Mouse (Mus musculus) hindbrain, embryonic 14.5 days (tissue): Measurements from ENCODE around the gene Btbd8. TPM values are rescaled to one million over a fixed set of nuclear protein-coding genes. Genes with fewer than 3 reads are reported as not detected.

Experiments
- ATAC-seq: fragments of 200-750 bp; cut with Nextera tagmentation; 2 replicates; pipeline ENCODE4 v1.8.0; 2017; ENCODE audit warnings: moderate number of reproducible peaks, mild to moderate bottlenecking, moderate TSS enrichment, moderate library complexity; ENCODE audit not compliant: low FRiP score
- DNase-seq: peaks from one replicate; pipeline ENCODE4 v3.0.0-alpha.2; 2015; ENCODE audit warnings: low spot score
- H3K27ac ChIP-seq: fragments of 300-500 bp; sonication (generic); 2 replicates; pipeline ENCODE4 v1.5.1; 2014; ENCODE audit warnings: mild to moderate bottlenecking, moderate library complexity
- H3K27me3 ChIP-seq: fragments of 300-500 bp; sonication (generic); 2 replicates; pipeline ENCODE4 v1.6.1; 2014; ENCODE audit warnings: mild to moderate bottlenecking, low read length, mixed read lengths; ENCODE audit not compliant: control insufficient read depth, insufficient read depth
- H3K36me3 ChIP-seq: fragments of 300-500 bp; sonication (generic); replicated peaks from 2 replicates; pipeline ENCODE4 v1.6.1; 2014; ENCODE audit not compliant: control insufficient read depth, insufficient read depth
- H3K4me1 ChIP-seq: fragments of 300-500 bp; sonication (generic); replicated peaks from 2 replicates; pipeline ENCODE4 v1.6.1; 2014; ENCODE audit warnings: antibody characterized with exemption, low read length, mixed read lengths; ENCODE audit not compliant: control insufficient read depth, insufficient read depth
- H3K4me2 ChIP-seq: fragments of 300-500 bp; sonication (generic); replicated peaks from 2 replicates; pipeline ENCODE4 v1.6.1; 2014; ENCODE audit warnings: mild to moderate bottlenecking, moderate library complexity
- H3K4me3 ChIP-seq: fragments of 300-500 bp; sonication (generic); replicated peaks from 2 replicates; pipeline ENCODE4 v1.5.1; 2014; ENCODE audit warnings: mild to moderate bottlenecking, low read length
- H3K9ac ChIP-seq: fragments of 300-500 bp; sonication (generic); 2 replicates; pipeline ENCODE4 v1.6.1; 2014
- H3K9me3 ChIP-seq: fragments of 300-500 bp; sonication (generic); 2 replicates; pipeline ENCODE4 v1.6.1; 2016; ENCODE audit warnings: low read length; ENCODE audit not compliant: control insufficient read depth
- WGBS: fragments of 180-500 bp; shearing (Covaris S2); extraction: QIAGEN DNeasy Blood & Tissue Kit; methylation state at CpG from one replicate; pipeline ENCODE4 v1.1.7; 2014; 5-methylcytosine and 5-hydroxymethylcytosine counted together
- polyA plus RNA-seq: library from polyadenylated mRNA; unstranded; fragments of >200 nt; fragmentation: Nextera tagmentation; extraction: Ambion mirVana; gene quantifications from 2 replicates; pipeline ENCODE4 v1.2.1, GENCODE M21; 2014

Btbd8 gene
- polyA plus RNA-seq, 1 experiment from 2014 or later = 17.9 TPM

DNA sequence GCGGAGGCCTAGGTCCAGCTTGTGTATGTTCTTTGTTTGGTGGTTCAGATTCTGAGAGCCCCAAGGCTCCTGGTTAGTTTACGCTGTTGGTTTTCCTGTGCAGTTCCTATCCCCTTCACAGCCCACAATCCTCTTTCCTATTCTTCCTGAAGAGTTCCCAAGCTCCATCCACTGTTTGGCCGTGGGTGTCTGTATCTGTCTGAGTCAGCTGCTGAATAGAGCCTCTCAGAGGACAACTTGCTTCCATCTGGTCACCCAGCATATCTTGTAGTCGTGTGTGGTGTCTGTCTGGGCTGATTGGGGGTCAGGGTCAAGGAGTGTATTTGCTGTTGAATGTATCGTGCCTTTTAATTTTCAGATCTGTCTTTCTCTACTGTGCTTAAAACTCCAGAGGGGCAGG is 4.1 kb downstream of the Btbd8 start:
- WGBS = 89% methylated on average over 5 of the region's 5 CpGs
- Histone ChIP-seq H3K27me3 (no peaks in the 10 kb centered on the region), H3K9me3 (no peaks in the 10 kb centered on the region), H3K27ac (no peak overlapping the region), H3K4me1 (peaks cover 11% of the 10 kb centered on the region; the same call in 1 of the 2 replicates), H3K4me2 (no peak overlapping the region), H3K9ac (no peak overlapping the region), H3K36me3 (no peaks in the 10 kb centered on the region), H3K4me3 (no peak overlapping the region)
- no peak for DNase-seq
- ATAC-seq = no peak

DNA sequence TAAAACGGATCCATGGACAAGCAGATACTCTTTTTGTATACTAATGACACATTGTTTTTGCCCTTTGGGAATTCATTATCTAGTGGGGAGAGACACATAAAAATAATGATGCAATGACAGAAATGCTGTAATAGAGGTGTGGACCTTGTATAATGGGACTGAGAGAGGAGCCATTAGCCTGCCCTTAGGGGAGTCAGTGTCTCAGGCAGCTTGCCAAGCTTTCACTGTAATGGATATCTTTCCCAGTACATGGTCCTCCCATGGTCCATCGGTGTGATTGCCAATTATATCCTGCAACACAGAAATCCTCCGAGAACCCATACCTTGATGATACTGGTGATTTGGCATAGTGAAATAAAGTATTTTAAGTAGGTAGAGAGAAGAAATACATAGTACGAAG is 6.5 kb downstream of the Btbd8 start:
- Histone ChIP-seq H3K36me3 (no peaks in the 10 kb centered on the region), H3K4me2 (no peak overlapping the region), H3K4me3 (no peak overlapping the region), H3K9ac (no peak overlapping the region), H3K27ac (no peak overlapping the region), H3K4me1 (no peaks in the 10 kb centered on the region), H3K27me3 (no peaks in the 10 kb centered on the region), H3K9me3 (no peaks in the 10 kb centered on the region)
- 71% methylated on average over 4 of the region's 4 CpGs for WGBS
- ATAC-seq (no peak), DNase-seq (no peak)

DNA sequence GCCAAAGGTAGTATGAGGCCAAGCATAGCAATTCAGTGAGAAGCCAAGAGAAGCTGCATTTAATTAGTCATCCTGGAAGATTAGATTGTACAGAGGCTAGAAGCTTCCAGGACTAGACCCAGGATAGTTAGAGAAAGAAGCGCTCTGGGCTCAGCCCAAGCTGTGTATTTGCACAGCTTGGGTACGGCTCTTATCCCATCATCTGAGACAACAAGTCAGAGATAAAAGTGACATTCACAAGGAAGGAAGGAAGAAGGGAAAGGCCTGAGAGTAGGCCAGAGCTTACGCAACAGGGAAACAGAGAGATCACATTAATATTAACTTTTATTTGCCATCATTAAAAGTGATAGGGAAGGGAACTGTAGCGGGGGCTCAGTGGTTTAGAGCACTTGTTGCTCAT is 10.2 kb downstream of the Btbd8 start:
- Histone ChIP-seq H3K9me3 (no peaks in the 10 kb centered on the region), H3K4me3 (no peak overlapping the region), H3K4me1 (no peaks in the 10 kb centered on the region), H3K27me3 (no peaks in the 10 kb centered on the region), H3K4me2 (no peak overlapping the region), H3K9ac (no peak overlapping the region), H3K36me3 (peaks cover 7% of the 10 kb centered on the region), H3K27ac (no peak overlapping the region)
- no peak for ATAC-seq
- DNase-seq = no peak
- WGBS = 94% methylated on average over 4 of the region's 4 CpGs

DNA sequence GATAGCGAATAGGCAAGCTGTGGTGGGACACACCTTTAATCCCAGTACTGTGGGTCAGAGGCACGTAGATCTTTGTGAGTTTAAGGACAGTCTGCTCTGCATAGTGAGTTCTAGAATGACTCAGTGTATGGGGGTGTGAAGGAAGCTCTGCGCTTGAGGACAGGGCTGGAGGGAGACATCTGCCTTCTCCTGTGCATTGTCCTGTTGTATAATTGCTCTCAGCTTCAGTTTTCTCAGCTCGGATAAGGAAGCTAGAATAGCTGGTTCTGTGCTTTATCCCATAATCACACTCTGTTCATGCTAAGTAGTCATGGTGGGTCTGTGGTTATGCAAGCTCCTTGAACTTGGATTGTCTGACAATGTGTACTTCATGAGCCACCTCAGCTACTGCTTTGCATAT is 11.0 kb downstream of the Btbd8 start:
- Histone ChIP-seq H3K36me3 (peaks cover 7% of the 10 kb centered on the region), H3K9me3 (no peaks in the 10 kb centered on the region), H3K4me1 (no peaks in the 10 kb centered on the region), H3K4me2 (no peak overlapping the region), H3K27me3 (no peaks in the 10 kb centered on the region), H3K27ac (no peak overlapping the region), H3K9ac (no peak overlapping the region), H3K4me3 (no peak overlapping the region)
- DNase-seq (no peak), ATAC-seq (no peak)
- WGBS = 92% methylated on average over 4 of the region's 4 CpGs

DNA sequence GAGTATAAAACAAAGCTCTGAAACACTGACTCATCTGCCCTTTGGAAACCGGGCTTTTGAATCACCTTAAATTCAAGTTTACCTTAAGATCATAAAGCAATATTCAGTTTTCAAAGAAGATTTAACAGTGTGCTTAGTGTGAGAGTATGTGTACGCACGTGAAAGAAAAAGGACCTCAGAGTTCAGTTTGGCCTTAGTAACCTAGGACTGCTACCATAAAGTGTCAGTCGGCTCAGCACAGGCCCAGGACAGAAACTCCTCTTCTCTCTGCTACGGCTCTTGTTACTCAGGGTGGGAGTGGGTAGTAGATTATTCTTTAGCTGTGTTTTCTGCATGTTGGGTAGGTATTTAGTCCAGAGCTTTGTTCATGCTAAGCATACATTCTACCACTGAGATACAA is 11.8 kb downstream of the Btbd8 start:
- Histone ChIP-seq H3K4me2 (no peak overlapping the region), H3K9ac (no peak overlapping the region), H3K27me3 (no peaks in the 10 kb centered on the region), H3K36me3 (peaks cover 7% of the 10 kb centered on the region), H3K4me1 (no peaks in the 10 kb centered on the region), H3K27ac (no peak overlapping the region), H3K4me3 (no peak overlapping the region), H3K9me3 (no peaks in the 10 kb centered on the region)
- no peak for ATAC-seq
- WGBS = 92% methylated on average over 5 of the region's 5 CpGs
- DNase-seq = no peak

DNA sequence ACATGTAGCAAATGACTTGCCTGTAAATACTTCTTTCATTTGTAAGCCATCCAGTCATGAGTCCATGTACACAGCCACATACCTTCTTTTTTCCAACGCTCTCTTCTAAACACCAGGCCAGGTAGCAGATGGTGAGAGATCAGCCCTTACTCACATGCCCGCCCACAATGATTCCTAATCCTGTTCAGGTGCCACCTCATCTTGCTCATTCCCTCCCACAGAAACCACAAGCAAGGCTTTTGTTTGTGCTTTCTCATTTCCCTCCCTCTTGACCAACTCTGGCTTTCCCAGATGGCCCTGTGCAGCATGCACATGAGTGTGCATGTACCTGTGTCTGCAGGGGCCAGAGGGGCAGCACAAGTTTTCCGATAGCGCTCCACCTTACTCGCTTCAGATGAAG is 12.5 kb downstream of the Btbd8 start:
- Histone ChIP-seq H3K4me3 (no peak overlapping the region), H3K4me1 (no peaks in the 10 kb centered on the region), H3K27ac (no peak overlapping the region), H3K9me3 (no peaks in the 10 kb centered on the region), H3K27me3 (no peaks in the 10 kb centered on the region), H3K9ac (no peak overlapping the region), H3K36me3 (peaks cover 7% of the 10 kb centered on the region), H3K4me2 (no peak overlapping the region)
- WGBS = 97% methylated on average over 5 of the region's 5 CpGs
- no peak for ATAC-seq
- no peak for DNase-seq

DNA sequence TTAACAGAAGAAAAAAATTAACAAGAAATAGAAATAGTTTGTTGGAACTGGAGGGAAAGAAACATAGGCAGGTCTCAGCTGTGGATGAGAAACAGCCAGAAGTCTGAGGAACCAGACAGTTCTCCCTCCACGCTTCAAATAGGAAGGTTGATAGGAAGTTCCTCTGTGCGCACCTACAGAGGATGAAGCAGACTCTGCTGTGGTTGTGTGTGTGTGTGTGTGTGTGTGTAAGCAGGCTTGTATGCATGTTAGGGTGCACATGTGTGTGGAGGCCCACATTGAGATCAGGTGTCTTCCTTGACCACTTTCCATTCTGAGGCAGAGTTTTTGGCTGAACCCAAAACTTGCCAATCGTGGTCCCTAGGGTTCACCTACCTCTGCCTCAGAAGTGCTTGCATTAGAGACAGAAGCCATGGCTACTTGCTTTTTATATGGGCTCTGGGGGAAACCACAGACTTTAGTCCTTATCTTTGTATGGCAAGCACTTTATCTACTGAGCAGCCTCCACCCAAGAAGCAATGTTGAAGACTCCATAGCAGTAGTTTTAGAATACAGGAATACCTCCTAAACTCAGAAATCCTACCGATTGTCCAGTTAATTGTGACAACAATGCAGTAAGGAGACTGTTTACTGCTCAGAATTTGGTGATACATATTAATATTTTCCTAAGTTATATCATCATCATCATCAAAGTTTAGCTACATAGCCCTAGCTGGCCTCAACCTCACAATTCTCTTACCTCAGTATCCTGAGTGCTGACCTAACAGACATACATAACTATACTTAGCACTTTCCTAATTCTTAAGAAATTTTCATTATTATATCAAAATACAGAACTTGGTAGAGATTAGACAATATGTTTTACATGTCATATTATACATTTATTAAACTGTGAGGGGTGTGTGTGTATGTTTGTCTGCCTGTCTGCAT is 24.6 kb downstream of the Btbd8 start:
- WGBS = 90% methylated on average over 4 of the region's 4 CpGs
- DNase-seq (no peak), ATAC-seq (no peak)
- H3K9me3 ChIP-seq = no peaks in the 10 kb centered on the region
- H3K4me3 ChIP-seq = no peak overlapping the region
- H3K36me3 ChIP-seq = no peaks in the 10 kb centered on the region
- no peaks in the 10 kb centered on the region for H3K27me3 ChIP-seq
- H3K9ac ChIP-seq = no peak overlapping the region
- no peaks in the 10 kb centered on the region for H3K4me1 ChIP-seq
- H3K4me2 ChIP-seq = no peak overlapping the region
- H3K27ac ChIP-seq = no peak overlapping the region

DNA sequence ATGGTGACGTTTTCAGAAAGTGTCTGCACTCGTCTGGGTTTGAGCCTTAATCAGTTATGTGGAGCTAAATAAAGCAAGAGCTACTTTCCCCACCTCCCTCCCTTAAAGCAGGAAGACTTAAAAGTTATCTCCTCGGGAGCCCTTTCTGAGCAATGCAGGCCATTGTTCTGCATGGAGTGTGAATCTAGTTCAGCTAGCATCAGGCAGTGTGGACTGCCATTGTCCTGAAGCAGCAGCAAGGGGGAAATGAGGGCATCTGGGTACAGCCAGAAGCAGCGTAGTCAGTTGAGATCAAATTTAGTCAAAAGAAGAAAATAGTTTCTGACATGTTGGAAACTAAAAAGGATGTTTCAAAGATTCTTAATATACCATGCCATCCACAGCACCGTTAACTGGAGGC is 28.7 kb downstream of the Btbd8 start:
- DNase-seq (no peak), ATAC-seq (no peak)
- 32% methylated on average over 5 of the region's 5 CpGs for WGBS
- Histone ChIP-seq H3K4me2 (no peak overlapping the region), H3K4me1 (no peaks in the 10 kb centered on the region), H3K9ac (no peak overlapping the region), H3K27me3 (no peaks in the 10 kb centered on the region), H3K36me3 (no peaks in the 10 kb centered on the region), H3K9me3 (no peaks in the 10 kb centered on the region), H3K4me3 (no peak overlapping the region), H3K27ac (no peak overlapping the region)

DNA sequence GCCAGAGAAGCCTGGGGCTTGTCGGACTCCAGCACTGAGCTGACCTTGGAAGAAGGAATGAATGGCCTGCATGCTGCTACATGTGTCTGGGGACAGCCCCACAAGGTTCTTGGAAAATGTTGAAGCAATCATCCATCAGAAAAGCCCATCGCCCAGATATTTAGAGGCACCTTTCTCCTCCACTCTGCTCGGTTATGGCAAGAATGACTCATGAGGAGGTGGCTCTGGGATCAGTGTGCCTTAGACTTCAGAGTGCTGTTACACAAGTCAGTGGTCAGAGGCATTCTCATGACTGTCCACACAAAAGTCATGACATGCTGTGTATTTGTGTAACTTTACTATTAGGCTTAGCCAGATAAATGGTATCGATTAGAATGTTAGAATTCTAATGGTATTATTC is 29.3 kb downstream of the Btbd8 start:
- Histone ChIP-seq H3K36me3 (no peaks in the 10 kb centered on the region; the same call in 1 of the 2 replicates), H3K9ac (no peak overlapping the region), H3K4me1 (no peaks in the 10 kb centered on the region), H3K27me3 (no peaks in the 10 kb centered on the region), H3K4me2 (no peak overlapping the region), H3K4me3 (no peak overlapping the region), H3K27ac (no peak overlapping the region), H3K9me3 (no peaks in the 10 kb centered on the region)
- no peak for ATAC-seq
- DNase-seq = no peak
- WGBS = 78% methylated on average over 4 of the region's 4 CpGs
